Mouse (Mus musculus) testis, adult 2 months (tissue): ENCODE measurements at regions not wholly inside any gene's neighbourhood (a gene's known extent, or its start where the extent isn't known, plus 50 kb on each side); places are given as distances from the start of the nearest gene placed in this dataset.

ENCODE experiments used
- H3K27ac ChIP-seq: fragments of 200-500 bp; 2 replicates; pipeline ENCODE4 v1.5.1; 2012; ENCODE audit warnings: low read depth, low read length; ENCODE audit not compliant: control insufficient read depth, insufficient read depth
- H3K27me3 ChIP-seq: fragments of 200-500 bp; 2 replicates; pipeline ENCODE4 v1.6.1; 2012; ENCODE audit warnings: mild to moderate bottlenecking, low read length, moderate library complexity; ENCODE audit not compliant: control insufficient read depth, insufficient read depth
- H3K36me3 ChIP-seq: fragments of 200-500 bp; 2 replicates; pipeline ENCODE4 v1.6.1; 2012; ENCODE audit warnings: mild to moderate bottlenecking, low read length; ENCODE audit not compliant: control insufficient read depth, insufficient read depth
- H3K4me1 ChIP-seq: fragments of 200-500 bp; 2 replicates; pipeline ENCODE4 v1.6.1; 2012; ENCODE audit warnings: low read length; ENCODE audit not compliant: control insufficient read depth, insufficient read depth
- H3K4me3 ChIP-seq: fragments of 200-500 bp; 2 replicates; pipeline ENCODE4 v1.5.1; 2012; ENCODE audit warnings: low read depth, mild to moderate bottlenecking, low read length, moderate library complexity, mixed read lengths; ENCODE audit not compliant: control insufficient read depth
- CTCF ChIP-seq: fragments of 200-500 bp; IDR thresholded peaks from 2 replicates; pipeline ENCODE4 v1.5.1; 2012; ENCODE audit warnings: low read depth, mild to moderate bottlenecking, inconsistent platforms, low read length, moderate library complexity; ENCODE audit not compliant: control insufficient read depth, insufficient read depth, insufficient replicate concordance
- POLR2A ChIP-seq: fragments of 200-500 bp; IDR thresholded peaks from 2 replicates; pipeline ENCODE4 v1.6.1; 2012; ENCODE audit warnings: low read depth, mild to moderate bottlenecking, inconsistent platforms, low read length, moderate library complexity; ENCODE audit not compliant: control insufficient read depth

- Histone ChIP-seq H3K4me3 (no peak overlapping the region), H3K27me3 (no peaks in the 10 kb centered on the region), H3K27ac (no peak overlapping the region), H3K36me3 (no peaks in the 10 kb centered on the region), H3K4me1 (no peaks in the 10 kb centered on the region)
- TF ChIP-seq POLR2A (no peak), CTCF (no peak)
Observed at GRCm38 (mm10) chr4:54170202-54170931, 344.5 kb downstream of the Tmem38b start.

GRCm38 (mm10) chr4:54184213-54184612 lies 358.4 kb downstream of the Tmem38b start:
- no peak overlapping the region for H3K4me3 ChIP-seq
- no peaks in the 10 kb centered on the region for H3K36me3 ChIP-seq
- no peak overlapping the region for H3K27ac ChIP-seq
- no peaks in the 10 kb centered on the region for H3K27me3 ChIP-seq
- H3K4me1 ChIP-seq: no peaks in the 10 kb centered on the region
- TF ChIP-seq POLR2A (no peak), CTCF (no peak)

- Histone ChIP-seq H3K4me1 (no peaks in the 10 kb centered on the region), H3K27ac (no peak overlapping the region), H3K4me3 (no peak overlapping the region), H3K27me3 (no peaks in the 10 kb centered on the region), H3K36me3 (no peaks in the 10 kb centered on the region)
- no peak for TF ChIP-seq CTCF
- TF ChIP-seq POLR2A: no peak
Observed at GRCm38 (mm10) chr4:54195734-54196133, 369.9 kb downstream of the Tmem38b start.

- no peaks in the 10 kb centered on the region for H3K4me1 ChIP-seq
- no peak overlapping the region for H3K27ac ChIP-seq
- H3K4me3 ChIP-seq: no peak overlapping the region
- H3K27me3 ChIP-seq: no peaks in the 10 kb centered on the region
- TF ChIP-seq POLR2A: no peak
- no peak for TF ChIP-seq CTCF
- H3K36me3 ChIP-seq: no peaks in the 10 kb centered on the region
Observed at GRCm38 (mm10) chr4:54202440-54202839, 376.6 kb downstream of the Tmem38b start.

- H3K27ac ChIP-seq: no peak overlapping the region
- no peaks in the 10 kb centered on the region for H3K4me1 ChIP-seq
- H3K36me3 ChIP-seq: no peaks in the 10 kb centered on the region
- no peak overlapping the region for H3K4me3 ChIP-seq
- H3K27me3 ChIP-seq: no peaks in the 10 kb centered on the region
- TF ChIP-seq POLR2A (no peak), CTCF (no peak)
Observed at GRCm38 (mm10) chr4:54224572-54224971, 398.7 kb downstream of the Tmem38b start.
